Mouse (Mus musculus): ENCODE data around the gene Rdh8.

The Rdh8 gene

DNA sequence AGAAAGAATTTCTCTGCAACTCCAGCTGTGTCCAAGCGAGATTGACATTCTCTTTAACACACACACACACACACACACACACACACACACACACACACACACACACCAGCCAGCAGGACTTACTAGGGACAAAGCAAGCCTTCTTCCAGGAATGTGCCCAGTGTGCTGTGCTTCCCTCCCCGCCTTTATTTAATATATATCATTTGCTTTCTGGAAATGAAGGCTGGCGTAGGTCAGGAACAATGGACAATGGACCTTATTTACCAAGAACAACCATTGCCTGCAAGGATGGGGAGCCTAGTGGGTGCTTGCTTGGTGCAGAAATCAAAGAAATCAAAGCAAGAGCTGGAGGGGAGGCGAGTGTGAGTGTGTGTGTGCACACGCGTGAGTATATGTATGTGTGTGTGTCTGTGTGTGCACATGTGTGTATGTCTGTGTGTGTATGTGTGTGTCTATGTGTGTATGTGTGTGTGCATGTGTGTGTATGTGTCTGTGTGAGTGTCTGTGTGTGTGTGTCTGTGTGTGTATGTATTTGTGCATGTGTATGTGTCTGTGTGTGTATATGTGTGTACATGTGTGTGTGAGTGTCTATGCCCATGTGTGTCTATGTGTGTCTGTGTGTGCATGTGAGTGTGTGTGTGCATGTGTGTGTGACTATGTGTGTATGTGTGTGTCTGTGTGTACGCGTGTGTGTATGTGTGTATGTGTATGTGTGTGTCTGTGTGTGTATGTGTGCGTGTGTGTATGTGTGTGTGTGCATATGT lies 19.1 kb downstream of the Rdh8 start:
- DNase-seq (ENCODE audit: low spot score in 2 of 2), result no peak

DNA sequence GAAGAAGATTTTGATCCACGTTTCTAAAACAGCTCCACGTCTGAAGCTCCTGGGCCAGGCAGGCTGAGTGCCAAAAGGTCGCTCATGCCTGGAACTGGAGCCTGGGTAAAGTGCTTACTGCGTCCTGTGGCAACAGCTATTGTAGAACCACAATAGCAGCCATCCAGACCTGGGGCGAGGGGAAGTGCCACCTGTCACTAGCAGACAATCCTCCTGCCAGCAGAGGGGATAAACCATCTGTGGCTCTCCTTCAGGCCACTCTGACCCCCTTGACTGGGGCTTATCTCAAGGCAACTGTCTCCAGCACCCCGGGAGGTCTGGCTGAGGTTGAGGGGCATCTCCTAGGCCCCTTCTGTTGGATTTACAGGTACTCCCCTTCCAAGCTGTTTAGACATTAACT lies 20.6 kb downstream of the Rdh8 start:
- DNase-seq (ENCODE audit: low spot score in 2 of 2), result no peak

DNA sequence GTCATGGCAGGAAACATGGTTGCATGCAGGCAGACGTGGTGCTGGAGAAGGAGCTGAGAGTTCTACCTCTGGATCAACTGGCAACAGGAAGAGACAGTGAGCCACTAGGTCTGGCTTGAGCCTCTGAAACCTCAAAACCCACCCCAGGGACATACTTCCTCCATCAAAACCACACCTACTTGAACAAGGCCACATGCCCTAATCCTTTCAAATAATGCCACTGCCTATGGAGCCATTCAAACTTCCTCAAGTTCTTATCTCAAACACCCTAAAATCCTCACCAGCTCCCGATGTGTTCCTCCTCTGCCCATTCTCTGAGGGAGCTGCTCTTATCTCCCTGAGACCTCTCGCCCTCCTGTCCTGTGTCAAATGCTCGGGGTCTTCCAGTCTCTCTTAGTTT lies 23.9 kb downstream of the Rdh8 start:
- no peak for DNase-seq (ENCODE audit: low spot score in 2 of 2)

DNA sequence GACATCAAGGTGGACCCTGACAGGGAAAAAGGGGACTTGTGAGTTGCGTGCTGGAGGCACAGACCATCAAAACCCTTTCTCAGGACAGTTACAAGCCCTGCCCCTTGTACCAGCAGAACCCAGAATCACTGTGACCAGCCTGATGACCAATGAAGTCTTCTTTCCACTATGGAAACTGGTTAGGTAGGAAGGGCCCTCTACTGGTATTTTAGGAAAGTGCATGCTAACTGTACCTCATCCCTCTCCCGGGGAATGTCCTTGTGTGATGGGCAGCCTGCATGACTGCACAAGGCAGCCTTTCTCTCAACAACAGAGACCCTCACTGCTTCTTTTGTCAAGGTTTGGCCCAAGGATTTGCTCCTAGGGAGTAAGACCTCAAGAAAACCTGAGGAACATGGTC lies 24.4 kb downstream of the Rdh8 start:
- DNase-seq (ENCODE audit: low spot score in 2 of 2), result no peak

DNA sequence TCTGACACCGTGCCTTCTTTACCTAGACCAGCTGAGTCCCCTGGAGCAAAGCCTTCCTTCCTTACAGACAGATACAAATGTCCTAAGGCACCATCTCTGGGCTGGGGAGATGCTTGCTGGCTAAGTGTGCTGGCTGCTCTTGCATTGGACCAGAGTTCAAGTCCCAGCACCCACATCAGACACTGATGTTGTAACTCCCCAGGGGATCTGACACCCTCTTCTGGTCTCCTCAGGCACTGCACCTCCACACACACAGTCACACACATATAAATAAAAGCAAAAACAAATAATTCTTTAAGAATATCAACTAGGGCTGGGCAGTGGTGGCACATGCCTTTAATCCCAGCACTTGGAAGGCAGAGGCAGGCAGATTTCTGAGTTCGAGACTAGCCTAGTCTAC lies 31.9 kb downstream of the Rdh8 start:
- DNase-seq (ENCODE audit: low spot score in 2 of 2), result no peak

DNA sequence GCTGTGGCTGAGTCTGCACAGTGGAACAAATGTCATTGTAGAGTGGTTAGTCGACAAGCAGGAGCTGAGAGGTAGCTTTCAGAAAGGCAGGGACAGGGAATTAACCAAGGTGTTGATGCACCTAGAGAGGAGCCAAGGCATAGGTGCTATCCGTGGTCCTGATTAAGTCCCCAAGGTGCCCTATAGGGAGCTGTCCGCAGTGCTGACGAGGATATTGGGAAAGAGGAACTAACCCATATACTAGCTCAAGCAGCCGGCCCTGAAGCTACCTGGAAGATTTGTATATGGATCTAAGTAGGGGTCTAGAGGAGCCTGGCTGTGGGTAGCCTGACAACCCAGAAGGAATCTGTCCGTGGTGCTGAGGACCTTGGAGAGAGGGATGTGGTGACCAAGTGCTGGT lies 38.8 kb downstream of the Rdh8 start:
- peak in 1 of 2 experiments; percentile 49 for DNase-seq (ENCODE audit: low spot score in 2 of 2)

DNA sequence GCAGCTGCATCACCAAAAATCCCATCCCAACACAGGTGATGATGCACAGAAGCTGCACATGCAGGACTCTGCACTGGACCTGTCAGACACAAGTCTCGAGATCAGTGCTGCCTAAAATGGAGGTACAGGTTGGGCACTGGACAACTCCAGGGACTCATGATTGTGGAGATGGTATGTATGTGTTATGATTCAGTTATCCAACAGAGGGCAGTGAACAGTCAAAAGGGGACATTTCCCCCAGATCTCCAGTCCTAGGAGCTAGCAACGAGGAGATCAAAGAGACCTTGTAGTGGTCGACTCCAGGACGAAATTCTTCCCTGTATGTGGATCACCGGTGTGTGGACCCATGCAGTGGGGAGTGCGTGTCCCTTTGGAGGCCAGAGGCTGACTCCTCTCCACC lies 41.6 kb downstream of the Rdh8 start:
- DNase-seq (ENCODE audit: low spot score in 2 of 2), result no peak

DNA sequence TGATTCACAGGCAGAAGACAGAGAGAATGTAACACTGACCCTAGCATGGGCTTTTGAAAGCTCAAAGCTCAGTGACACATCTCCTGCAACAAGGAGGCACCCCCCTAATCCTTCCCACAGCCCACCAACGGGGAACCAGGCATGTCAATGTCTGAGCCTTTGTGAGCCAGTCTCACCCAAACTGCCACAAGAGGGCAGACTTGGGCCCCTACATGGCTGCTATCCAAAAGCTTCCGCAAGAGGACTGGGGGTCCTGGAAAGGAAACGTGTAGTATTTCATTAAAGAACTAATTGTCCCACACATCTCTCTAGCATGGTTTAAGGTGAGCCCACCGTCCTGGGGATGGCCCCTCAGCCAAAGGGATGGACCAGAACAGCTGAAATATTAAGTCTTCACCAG lies 43.5 kb downstream of the Rdh8 start:
- no peak for DNase-seq (ENCODE audit: low spot score in 2 of 2)

DNA sequence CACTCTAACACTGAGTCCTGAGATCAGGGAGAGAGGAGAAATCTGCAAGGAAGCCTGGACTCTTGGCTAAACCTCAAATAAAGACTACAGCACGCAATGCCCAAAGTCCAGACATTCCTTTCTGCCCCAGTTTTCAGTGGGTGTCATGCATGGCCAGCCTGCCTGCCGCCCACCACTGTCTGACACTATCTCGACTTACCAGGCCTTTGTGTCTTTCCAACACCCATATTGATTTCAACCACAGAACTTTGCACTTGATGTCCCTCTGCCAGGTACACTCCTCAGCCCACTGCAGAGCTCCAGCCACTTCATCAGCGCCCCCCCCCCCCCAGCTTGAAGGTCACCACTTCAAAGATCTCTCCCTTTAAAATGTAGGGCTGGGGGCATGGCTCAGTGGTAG lies 43.9 kb downstream of the Rdh8 start:
- DNase-seq (ENCODE audit: low spot score in 2 of 2), result no peak

DNA sequence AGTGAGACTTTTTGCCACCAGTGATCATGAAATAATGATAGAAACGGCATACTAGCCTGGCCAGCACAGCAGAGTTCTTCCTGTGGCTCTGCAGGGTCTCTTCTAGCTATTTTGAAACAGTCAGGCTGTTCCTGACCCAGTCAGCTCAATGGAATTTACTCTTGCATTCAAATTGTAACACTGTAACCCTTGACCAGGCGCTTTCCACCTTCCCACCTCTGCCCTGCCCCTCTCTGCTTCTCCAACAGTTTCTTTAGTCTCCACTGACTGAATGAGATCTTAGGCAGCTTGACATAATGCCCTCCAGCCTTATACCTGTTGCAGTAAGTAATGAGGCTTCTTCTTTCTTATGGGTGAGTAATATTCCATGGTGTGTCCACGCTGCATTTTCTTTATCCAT lies 48.6 kb downstream of the Rdh8 start:
- no peak for DNase-seq (ENCODE audit: low spot score in 2 of 2)

DNA sequence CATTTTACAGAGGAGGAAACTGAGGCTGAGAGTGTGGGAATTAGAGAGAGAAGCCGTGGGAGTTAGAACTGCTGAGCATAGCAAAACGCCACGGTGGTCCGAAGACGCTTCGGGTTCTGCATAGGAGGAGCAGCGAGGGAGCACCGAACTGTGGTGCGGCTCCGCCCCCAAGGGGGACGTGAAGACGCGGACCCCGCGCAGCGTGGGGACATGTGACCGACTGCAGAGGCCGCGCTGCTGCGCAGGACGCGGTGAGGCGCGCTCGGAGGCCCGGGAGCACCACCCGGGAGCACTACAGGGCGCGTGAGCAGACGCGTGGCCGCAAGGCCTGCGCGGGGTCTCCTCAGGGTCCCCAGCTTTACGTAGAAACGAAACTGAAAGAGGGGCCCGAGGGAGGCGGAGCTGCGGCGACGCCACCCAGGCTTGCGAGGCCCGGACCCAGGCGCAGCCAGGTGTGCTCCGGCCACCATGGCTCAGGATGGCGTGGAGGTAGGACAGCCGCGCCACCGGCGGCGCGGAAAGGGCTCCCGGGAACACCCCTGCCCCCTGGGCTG lies 50.2 kb downstream of the Rdh8 start, which contains the start of gene A230050P20Rik:
A230050P20Rik (plus strand) TSS at position 195 of the 554 bp plus-strand sequence.
- DNase-seq (ENCODE audit: low spot score in 2 of 2), result peak in 1 of 2 experiments; percentile 35

DNA sequence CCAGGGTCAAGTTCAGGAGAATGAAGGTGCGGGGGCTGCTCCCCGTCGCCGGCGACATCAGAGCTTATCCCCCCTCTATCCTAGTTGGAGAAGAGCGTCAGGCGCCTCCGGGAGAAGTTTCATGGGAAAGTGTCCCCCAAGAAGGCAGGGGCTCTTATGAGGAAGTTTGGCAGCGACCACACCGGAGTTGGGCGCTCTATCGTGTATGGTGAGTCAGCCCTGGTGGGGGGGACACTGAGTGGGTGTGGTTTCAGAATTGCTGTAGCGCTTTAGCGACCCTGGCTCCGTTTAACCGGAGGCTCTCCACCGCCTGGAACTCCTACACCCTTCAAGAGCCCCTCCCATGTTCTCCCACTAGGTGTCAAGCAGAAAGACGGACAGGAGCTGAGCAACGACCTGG lies 50.9 kb downstream of the Rdh8 start:
- no peak for DNase-seq (ENCODE audit: low spot score in 2 of 2)

DNA sequence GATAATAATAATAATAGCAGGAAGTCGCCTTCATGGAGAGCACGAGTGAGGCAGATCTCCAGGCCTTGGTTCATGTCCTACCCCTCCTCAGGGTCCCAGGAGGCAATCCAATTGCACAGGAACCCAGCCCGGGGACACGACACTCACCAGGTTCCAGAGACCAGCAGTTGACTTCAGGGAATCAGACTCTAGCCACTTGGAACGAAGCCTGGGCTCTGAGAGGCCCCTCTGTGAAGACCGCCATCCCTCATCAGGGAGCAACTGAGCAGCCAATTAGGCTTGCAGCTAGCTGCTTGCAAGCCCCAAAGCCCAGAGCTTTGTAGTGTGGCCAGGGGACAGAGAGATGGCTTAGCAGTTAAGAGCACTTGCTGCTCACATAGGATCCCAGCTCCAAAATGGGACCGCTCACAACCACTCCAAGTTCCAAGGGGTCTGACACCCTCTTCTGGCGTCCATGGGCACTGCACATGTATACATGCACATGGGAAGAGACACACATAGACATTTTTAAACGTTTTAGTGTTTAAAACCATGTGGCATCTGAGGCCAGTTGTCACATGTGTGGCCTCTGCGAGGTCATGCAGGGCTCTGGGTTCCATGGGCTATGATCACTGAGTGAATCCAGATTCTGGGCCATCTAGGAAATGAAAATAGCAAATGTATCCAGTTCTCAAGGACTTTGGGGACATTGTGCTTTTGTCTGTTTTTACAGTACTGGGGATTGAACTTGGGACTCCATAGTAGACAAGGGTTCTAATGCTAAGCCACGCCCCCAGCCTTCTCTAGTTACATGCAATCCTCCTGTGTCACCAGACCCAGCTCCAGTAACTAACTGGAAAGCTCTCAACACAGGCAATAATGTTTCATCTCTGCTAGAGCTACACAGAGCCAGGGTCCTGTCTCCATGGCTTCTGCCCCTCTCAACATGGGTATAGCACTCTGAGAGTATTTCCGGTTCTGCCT lies 52.2 kb downstream of the Rdh8 start:
- DNase-seq (ENCODE audit: low spot score in 2 of 2), result no peak

DNA sequence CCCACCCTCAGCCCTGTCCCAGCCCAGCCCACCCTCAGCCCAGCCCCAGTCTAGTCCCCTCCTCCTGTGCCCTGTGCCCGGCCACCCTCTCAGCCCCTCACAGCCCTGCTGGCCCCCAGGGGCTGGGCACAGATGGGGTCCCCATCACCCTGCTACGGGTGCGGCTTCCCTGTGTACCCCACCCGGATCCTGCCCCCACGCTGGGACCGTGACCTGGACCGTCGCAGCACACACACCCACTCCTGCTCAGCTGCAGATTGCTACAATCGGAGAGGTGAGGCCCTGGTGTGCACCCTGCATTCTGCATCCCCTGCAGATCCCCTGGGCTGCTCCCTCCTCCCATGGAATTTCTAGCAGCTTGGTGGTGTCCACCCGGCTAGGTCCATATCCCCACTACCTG lies 54.7 kb downstream of the Rdh8 start:
- DNase-seq (ENCODE audit: low spot score in 2 of 2), result no peak

DNA sequence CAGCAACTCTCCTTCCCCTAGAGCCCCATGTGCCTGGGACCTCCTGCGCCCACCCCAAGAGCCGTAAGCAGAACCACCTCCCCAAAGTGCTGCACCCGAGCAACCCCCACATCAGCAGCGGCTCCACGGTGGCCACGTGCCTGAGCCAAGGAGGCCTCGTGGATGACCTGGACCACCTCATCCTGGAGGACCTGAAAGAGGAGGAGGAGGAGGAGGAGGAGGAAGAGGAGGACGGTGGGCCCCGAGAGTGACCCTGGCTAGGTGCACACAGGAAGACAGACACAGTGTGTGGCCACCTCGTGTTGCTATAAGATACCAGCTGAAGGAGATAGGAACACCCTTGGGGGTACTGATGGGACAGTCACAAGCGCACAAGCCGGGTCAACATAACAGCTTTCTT lies 55.2 kb downstream of the Rdh8 start:
- no peak for DNase-seq (ENCODE audit: low spot score in 2 of 2)

DNA sequence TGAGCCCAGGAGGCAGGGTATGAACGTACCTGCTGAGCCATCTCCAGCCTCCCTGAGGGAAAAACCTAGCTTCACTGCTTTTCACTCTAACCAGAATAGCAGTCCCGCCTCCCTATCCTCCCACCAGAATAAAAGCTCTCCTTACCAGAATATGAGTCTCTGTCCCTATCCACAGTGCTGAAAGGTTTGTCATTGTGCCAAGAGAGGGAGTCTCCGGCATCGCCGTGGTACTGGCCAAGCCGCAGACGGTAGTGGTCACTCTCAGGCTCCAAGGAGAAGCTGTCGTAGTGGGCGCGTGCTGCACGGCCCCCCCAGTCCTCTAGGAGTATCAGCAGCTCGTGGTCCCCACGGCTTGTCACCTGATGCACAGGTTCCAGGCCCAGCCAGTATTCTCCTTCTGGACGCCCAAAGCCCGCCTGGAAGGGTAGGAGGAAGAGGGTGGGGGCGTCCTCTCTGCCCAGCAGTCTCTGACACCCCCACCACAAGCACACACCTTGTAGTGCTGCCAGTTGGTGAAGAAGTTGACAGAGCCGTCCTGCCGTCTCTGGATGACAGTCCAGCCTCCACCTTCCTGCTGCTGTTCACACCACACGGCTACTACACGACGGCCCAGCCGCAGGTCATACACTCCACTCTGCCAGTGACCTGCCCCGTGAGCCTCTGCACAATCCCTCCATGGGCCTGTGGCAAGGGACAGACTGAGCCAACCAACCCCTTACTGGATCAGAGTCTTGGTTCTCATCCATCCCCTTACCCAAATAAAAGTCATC lies 56.9 kb downstream of the Rdh8 start:
- no peak for DNase-seq (ENCODE audit: low spot score in 2 of 2)

Data from urinary bladder, postnatal 36 days (tissue).